Mouse (Mus musculus): ENCODE measurements around the gene Fam131b.

The Fam131b gene

DNA sequence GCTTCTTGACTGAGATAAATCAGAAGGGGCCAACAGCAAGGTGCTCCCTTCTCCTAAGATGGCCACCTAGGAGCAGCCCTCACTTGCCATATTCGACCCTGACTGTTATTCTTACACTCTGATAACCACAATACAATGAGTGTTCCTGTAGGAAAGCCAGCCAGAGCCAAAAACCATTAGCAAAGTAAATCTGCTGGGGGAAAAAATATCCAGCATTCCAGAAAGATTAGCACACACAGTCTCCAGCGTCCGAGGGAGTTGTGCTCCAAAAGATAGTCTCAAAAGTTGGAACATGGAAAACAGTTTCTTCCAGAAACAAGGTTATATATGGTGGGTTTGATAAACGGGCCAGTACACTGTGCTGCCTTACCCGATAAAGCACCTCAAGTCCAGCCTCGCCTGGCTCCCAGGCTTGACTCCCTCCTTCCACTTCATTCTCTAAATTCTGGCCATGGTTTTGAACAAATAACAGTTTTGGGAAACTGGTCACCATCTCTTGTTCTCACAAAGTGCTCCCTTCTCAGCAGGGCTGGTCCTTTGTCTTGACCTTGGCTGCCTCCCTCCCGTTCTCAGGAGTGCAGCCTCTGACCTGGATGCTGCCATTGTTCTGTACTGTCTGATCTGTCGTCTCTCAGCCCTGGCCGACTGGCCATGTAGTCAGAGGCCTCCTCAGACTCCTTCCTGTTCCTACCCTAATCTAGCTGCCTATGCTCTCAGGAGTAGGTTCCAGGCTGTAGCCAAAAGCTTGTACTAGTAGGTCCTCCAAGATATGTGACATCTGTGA is 35.1 kb upstream of the Fam131b start:
- TF ChIP-seq NANOG (IDR thresholded peaks at IDR 0.05; ENCODE audit: borderline replicate concordance, low read length): no peak
- TF ChIP-seq POU5F1 (IDR thresholded peaks at IDR 0.05; ENCODE audit: borderline replicate concordance, low read length): no peak
- no peak for TF ChIP-seq CTCF (conservative IDR thresholded peaks at IDR 0.05; ENCODE audit: low read length)
- Histone ChIP-seq H3K27me3 (ENCODE audit: insufficient read depth, low read length) (peaks cover 54% of the 10 kb centered on the region; the same call in 1 of the 2 replicates), H3K4me1 (replicated peaks; ENCODE audit: low read depth, low read length) (peaks cover 9% of the 10 kb centered on the region; the same call in 1 of the 2 replicates), H3K4me3 (replicated peaks; ENCODE audit: low read length) (no peak overlapping the region), H3K9me3 (ENCODE audit: low read length) (no peaks in the 10 kb centered on the region), H3K36me3 (ENCODE audit: insufficient read depth, low read length) (peaks cover 37% of the 10 kb centered on the region)

DNA sequence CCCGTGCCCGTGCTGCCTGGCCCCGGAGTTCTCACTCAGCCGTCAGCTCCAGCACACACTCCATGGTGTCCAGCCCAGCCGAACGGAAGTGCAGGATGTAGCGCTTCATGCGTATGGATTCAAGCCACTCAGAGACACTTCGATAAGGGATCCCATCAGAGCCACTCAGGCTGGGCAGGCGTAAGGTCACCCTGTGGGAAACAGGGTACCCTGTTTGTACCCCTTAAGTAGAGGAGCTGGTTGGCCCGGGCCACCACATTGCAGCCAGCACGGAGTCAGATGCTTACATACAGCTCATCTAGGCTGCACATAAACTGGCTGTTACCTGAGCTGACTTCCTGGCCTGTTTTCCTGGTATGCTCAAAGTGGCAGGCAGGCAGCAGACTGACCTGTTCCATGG is 34.5 kb upstream of the Fam131b start:
- Histone ChIP-seq H3K9me3 (ENCODE audit: low read length) (no peaks in the 10 kb centered on the region), H3K36me3 (ENCODE audit: insufficient read depth, low read length) (peaks cover 37% of the 10 kb centered on the region), H3K27me3 (ENCODE audit: insufficient read depth, low read length) (peaks cover 53% of the 10 kb centered on the region), H3K4me1 (replicated peaks; ENCODE audit: low read depth, low read length) (peaks cover 9% of the 10 kb centered on the region; the same call in 1 of the 2 replicates), H3K4me3 (replicated peaks; ENCODE audit: low read length) (no peak overlapping the region)
- no peak for TF ChIP-seq POU5F1 (IDR thresholded peaks at IDR 0.05; ENCODE audit: borderline replicate concordance, low read length)

DNA sequence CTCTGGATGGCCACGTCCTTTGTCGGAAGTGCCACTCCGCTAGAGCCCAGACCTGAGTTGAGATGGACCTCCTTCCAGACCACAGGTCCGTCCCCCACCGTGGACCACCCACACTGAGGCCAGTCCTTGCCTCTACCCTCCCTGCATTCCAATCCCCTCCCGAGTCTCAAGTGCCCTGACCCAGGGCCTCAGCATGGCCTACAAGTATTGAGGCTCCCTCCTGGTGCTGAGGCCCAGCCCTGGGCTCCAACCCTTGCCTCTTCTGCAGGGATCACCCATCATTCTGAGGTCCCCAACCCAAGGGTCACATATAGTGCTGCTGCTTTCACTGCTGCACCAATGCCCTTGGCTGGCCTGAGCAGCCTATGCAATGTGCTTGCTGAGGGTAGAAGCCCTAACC is 33.5 kb upstream of the Fam131b start:
- Histone ChIP-seq H3K4me3 (replicated peaks; ENCODE audit: low read length) (no peak overlapping the region), H3K36me3 (ENCODE audit: insufficient read depth, low read length) (peaks cover 37% of the 10 kb centered on the region), H3K9me3 (ENCODE audit: low read length) (no peaks in the 10 kb centered on the region), H3K27me3 (ENCODE audit: insufficient read depth, low read length) (peaks cover 54% of the 10 kb centered on the region), H3K4me1 (replicated peaks; ENCODE audit: low read depth, low read length) (peaks cover 9% of the 10 kb centered on the region; the same call in 1 of the 2 replicates)
- no peak for TF ChIP-seq NANOG (IDR thresholded peaks at IDR 0.05; ENCODE audit: borderline replicate concordance, low read length)

DNA sequence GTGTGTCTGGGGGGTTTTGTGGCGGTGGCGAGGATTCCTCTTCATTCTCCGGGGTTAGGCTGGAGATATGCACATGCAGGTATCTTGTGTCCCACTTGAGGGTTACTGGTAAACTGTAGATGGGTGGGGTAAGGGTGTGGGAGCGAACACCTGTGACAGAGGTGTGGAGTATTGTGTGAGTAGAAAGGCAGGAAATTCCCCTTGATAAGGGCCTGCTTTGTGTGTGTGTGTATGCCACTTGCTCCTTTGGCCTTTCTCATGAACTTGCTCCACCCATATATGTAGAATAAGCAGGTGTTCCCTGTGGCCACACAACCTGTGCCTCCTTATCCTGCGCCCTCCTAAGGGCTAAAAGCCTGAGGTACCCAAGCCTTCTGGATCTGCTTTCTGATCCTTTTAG is 32.5 kb upstream of the Fam131b start:
- TF ChIP-seq NANOG (IDR thresholded peaks at IDR 0.05; ENCODE audit: borderline replicate concordance, low read length): no peak
- TF ChIP-seq CTCF (conservative IDR thresholded peaks at IDR 0.05; ENCODE audit: low read length): no peak
- TF ChIP-seq POU5F1 (IDR thresholded peaks at IDR 0.05; ENCODE audit: borderline replicate concordance, low read length): no peak
- Histone ChIP-seq H3K27me3 (ENCODE audit: insufficient read depth, low read length) (peaks cover 55% of the 10 kb centered on the region), H3K36me3 (ENCODE audit: insufficient read depth, low read length) (peaks cover 37% of the 10 kb centered on the region)

DNA sequence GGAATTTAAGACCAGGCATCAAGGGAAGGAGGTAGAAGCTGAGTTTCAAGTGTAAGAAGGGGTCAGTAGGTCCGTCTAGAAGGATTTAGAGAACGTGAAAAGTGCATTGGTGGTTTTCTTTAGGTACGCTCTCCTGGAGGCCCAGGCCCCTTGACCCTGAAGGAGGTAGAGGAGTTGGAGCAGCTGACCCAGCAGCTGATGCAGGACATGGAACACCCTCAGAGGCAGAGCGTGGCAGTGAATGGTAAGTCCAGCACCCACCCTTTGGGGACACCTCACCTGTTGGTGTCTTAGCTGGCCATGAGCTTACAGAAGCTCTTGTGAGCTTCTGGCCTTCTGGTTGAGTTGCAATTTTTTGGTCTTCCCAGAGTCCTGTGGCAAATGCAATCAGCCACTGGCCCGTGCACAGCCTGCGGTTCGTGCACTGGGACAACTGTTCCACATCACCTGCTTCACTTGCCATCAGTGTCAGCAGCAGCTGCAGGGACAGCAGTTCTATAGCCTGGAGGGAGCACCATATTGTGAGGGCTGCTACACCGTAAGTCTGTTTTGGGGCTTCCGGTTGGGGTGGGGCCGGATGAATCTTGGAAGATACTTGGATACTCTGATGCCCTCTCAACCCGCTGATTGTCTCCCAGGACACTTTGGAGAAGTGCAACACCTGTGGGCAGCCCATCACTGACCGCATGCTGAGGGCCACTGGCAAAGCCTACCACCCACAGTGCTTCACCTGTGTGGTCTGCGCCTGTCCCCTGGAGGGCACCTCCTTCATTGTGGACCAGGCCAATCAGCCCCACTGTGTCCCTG is 31.6 kb upstream of the Fam131b start:
- TF ChIP-seq POU5F1 (IDR thresholded peaks at IDR 0.05; ENCODE audit: borderline replicate concordance, low read length) (no peak), NANOG (IDR thresholded peaks at IDR 0.05; ENCODE audit: borderline replicate concordance, low read length) (no peak), CTCF (conservative IDR thresholded peaks at IDR 0.05; ENCODE audit: low read length) (no peak)
- Histone ChIP-seq H3K36me3 (ENCODE audit: insufficient read depth, low read length) (peaks cover 37% of the 10 kb centered on the region), H3K4me1 (replicated peaks; ENCODE audit: low read depth, low read length) (peaks cover 20% of the 10 kb centered on the region), H3K9me3 (ENCODE audit: low read length) (no peaks in the 10 kb centered on the region), H3K27me3 (ENCODE audit: insufficient read depth, low read length) (peaks cover 57% of the 10 kb centered on the region), H3K4me3 (replicated peaks; ENCODE audit: low read length) (no peak overlapping the region)

More for the DNA sequence above, 32.5 kb upstream of the Fam131b start:
- peaks cover 11% of the 10 kb centered on the region for H3K4me1 ChIP-seq (replicated peaks; ENCODE audit: low read depth, low read length)
- no peaks in the 10 kb centered on the region for H3K9me3 ChIP-seq (ENCODE audit: low read length)
- H3K4me3 ChIP-seq (replicated peaks; ENCODE audit: low read length): no peak overlapping the region

DNA sequence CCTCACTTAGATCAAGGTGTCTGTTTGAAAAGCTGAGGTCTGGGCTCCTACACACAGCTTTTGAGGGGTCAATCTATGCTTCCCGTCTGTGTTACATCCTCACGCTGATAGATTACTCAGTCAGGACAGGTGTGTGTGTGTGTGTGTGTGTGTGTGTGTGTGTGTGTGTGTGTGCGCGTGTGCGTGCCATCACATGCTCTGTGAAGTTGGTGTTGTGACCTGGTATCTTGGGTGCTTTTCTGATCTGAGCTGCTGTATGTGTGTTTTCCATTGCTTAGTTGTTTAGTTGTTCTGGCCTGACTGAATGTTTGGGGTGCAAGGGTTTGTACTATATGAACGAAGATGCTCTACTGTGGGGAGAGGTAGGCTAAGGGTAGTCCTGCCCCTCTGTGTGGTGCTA is 30.9 kb upstream of the Fam131b start:
- peaks cover 63% of the 10 kb centered on the region for H3K27me3 ChIP-seq (ENCODE audit: insufficient read depth, low read length)
- H3K36me3 ChIP-seq (ENCODE audit: insufficient read depth, low read length): peaks cover 37% of the 10 kb centered on the region
- no peak for TF ChIP-seq POU5F1 (IDR thresholded peaks at IDR 0.05; ENCODE audit: borderline replicate concordance, low read length)
- TF ChIP-seq CTCF (conservative IDR thresholded peaks at IDR 0.05; ENCODE audit: low read length): no peak
- no peak for TF ChIP-seq NANOG (IDR thresholded peaks at IDR 0.05; ENCODE audit: borderline replicate concordance, low read length)
- no peaks in the 10 kb centered on the region for H3K9me3 ChIP-seq (ENCODE audit: low read length)
- H3K4me3 ChIP-seq (replicated peaks; ENCODE audit: low read length): no peak overlapping the region
- peaks cover 26% of the 10 kb centered on the region for H3K4me1 ChIP-seq (replicated peaks; ENCODE audit: low read depth, low read length)

DNA sequence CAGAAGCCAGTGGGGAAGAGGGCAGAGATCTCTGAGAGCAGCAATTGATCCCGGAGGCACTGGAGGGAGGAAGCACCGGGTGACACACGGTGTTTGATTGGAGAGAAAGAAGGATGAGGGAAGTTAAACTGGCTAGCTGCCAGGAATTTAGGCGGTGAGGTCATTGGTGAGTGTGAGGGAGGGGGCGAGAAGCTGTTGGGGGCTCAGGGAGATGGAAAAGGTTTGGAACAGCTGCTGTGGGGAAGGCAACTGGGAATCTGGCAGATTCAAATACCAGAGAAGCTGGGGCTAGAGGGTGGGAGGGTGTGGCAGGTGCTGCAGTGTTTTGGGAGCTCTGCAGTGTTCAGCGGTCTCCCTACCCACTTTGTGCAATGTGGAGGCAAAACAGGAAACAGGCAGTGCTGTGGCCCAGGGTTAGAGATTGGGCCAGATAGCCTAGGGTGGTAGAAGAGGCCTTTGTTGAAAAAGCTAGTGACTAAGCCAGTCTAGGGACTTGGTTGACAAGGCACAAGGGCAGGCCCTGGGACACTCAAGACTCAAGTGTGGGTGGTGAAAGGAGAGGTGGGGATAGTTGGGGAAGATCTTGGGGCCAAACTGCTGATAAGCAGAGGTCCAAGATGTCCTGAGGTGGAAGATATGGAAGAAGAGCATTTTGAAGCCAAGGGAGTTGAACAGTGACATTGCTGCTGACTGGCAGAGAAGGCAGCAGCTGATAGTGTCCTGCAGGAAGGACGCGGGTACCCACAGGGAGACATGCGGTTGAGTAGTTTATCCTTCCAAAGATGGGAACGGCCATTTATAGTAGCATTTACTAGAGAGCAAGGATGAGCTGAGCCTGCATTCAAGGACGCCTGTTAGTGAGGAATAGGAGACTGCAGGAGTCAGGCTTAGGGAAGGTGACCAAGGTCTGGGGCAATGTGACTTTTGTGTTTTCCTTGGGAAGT is 29.9 kb upstream of the Fam131b start:
- Histone ChIP-seq H3K4me1 (replicated peaks; ENCODE audit: low read depth, low read length) (peaks cover 29% of the 10 kb centered on the region), H3K9me3 (ENCODE audit: low read length) (no peaks in the 10 kb centered on the region), H3K4me3 (replicated peaks; ENCODE audit: low read length) (no peak overlapping the region), H3K27me3 (ENCODE audit: insufficient read depth, low read length) (peaks cover 64% of the 10 kb centered on the region), H3K36me3 (ENCODE audit: insufficient read depth, low read length) (peaks cover 30% of the 10 kb centered on the region)
- no peak for TF ChIP-seq CTCF (conservative IDR thresholded peaks at IDR 0.05; ENCODE audit: low read length)
- TF ChIP-seq NANOG (IDR thresholded peaks at IDR 0.05; ENCODE audit: borderline replicate concordance, low read length): no peak
- TF ChIP-seq POU5F1 (IDR thresholded peaks at IDR 0.05; ENCODE audit: borderline replicate concordance, low read length): no peak

DNA sequence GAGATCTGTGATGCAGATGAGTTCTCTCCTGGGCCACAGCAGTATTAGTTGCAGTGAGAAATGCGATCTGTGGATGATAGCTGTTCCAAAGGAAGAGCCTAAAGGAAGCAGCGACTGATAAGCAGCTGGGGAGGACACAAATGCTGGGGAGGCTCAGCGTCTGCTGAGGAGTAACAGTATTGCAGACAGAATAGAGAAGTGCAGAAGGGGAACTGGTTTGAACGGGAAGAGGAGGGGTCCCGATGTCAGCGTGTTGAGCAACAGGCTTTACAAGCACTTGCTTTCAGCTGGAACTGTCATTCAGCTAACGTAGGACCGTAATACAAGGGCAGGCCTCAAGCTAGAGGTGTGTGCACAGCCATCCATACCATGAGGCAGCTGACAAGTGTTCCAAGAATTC is 28.7 kb upstream of the Fam131b start:
- Histone ChIP-seq H3K9me3 (ENCODE audit: low read length) (no peaks in the 10 kb centered on the region), H3K4me1 (replicated peaks; ENCODE audit: low read depth, low read length) (peaks cover 39% of the 10 kb centered on the region), H3K36me3 (ENCODE audit: insufficient read depth, low read length) (peaks cover 23% of the 10 kb centered on the region), H3K27me3 (ENCODE audit: insufficient read depth, low read length) (peaks cover 74% of the 10 kb centered on the region), H3K4me3 (replicated peaks; ENCODE audit: low read length) (no peak overlapping the region)
- TF ChIP-seq CTCF (conservative IDR thresholded peaks at IDR 0.05; ENCODE audit: low read length): no peak
- TF ChIP-seq NANOG (IDR thresholded peaks at IDR 0.05; ENCODE audit: borderline replicate concordance, low read length): no peak
- no peak for TF ChIP-seq POU5F1 (IDR thresholded peaks at IDR 0.05; ENCODE audit: borderline replicate concordance, low read length)

All from E14TG2a.4 (cell line).